Mouse (Mus musculus) E14TG2a.4 (cell line): ENCODE measurements around the gene Fars2.

Experiments used
- CTCF ChIP-seq: conservative IDR thresholded peaks from 2 replicates; pipeline ENCODE4 v1.5.1; 2014; ENCODE audit warnings: low read length
- NANOG ChIP-seq: IDR thresholded peaks from 2 replicates; pipeline ENCODE4 v1.6.1; 2014; ENCODE audit warnings: borderline replicate concordance, low read length, mixed read lengths
- POU5F1 ChIP-seq: IDR thresholded peaks from 2 replicates; pipeline ENCODE4 v1.6.1; 2014; ENCODE audit warnings: low read length, borderline replicate concordance

- TF ChIP-seq CTCF (no peak), POU5F1 (no peak), NANOG (no peak)
These were observed 42.7 kb upstream of the Fars2 start for GRCm38 (mm10) chr13:36074484-36074883.
